ENCODE assay signal across 19 mouse cellular contexts in genomic region chr2:28005187-28005586, GRCm38 (mm10).
DNase-seq lines count a peak whose midpoint lies in the region; ATAC-seq and TF ChIP-seq lines count a peak whose summit lies in the region.
"Had no signal": no experiment of that assay in that cellular context is flagged by ENCODE, and none has a peak within 500 bp of the region (broad histone marks: within the 10 kb centered on the region; RNA-seq: fewer than 3 reads in every experiment).

No protein-coding gene starts in this region.

- H3K4me3 ChIP-seq in forebrain, embryonic 10.5 days: no peak overlapping the region
- H3K4me3 ChIP-seq in forebrain, embryonic 13.5 days: no peak overlapping the region
- H3K4me3 ChIP-seq in liver, embryonic 14.5 days (ENCODE audit: insufficient read depth in 1 of 2, low read depth in 2 of 2, low read length in 2 of 2): peak overlapping the region in 1 of 2 experiments; percentile 25; a peak in 1 of 4 replicates
- H3K4me3 ChIP-seq: embryonic facial prominence, embryonic 12.5 days; forebrain, embryonic 12.5 days; heart, adult 2 months; hindbrain, embryonic 13.5 days; left cerebral cortex, adult 2 months; megakaryocyte, embryonic 14.5 days had no signal

- DNase-seq in forebrain, embryonic 10.5 days (ENCODE audit: extremely low spot score, low spot score): no peak
- DNase-seq in spleen, postnatal 10 days (ENCODE audit: low spot score in 2 of 2): peak; percentile 42
- DNase-seq in spleen, postnatal 14 days (ENCODE audit: low spot score in 2 of 2): no peak
- DNase-seq in liver, embryonic 14.5 days (ENCODE audit: low read depth in 3 of 3, low spot score in 3 of 3): peak; percentile 70 to 80 (median 77)
- DNase-seq in adrenal gland, adult (ENCODE audit: inconsistent age in 2 of 2, low spot score in 1 of 2): no peak
- DNase-seq in adrenal gland, postnatal 14 days: no peak
- no peak for DNase-seq in kidney, postnatal 4 days
- DNase-seq: adrenal gland, adult 2 months; cerebellum, postnatal 14 days; heart, adult 2 months; kidney, adult 2 months; lung, adult 2 months; thymus, postnatal 25 days had no signal

- H3K27me3 ChIP-seq in forebrain, embryonic 10.5 days (ENCODE audit: poor library complexity, severe bottlenecking): no peaks in the 10 kb centered on the region
- H3K27me3 ChIP-seq in forebrain, embryonic 13.5 days: no peaks in the 10 kb centered on the region
- H3K27me3 ChIP-seq in liver, embryonic 14.5 days (ENCODE audit: control insufficient read depth, insufficient read depth, low read length): no peaks in the 10 kb centered on the region
- H3K27me3 ChIP-seq: embryonic facial prominence, embryonic 12.5 days; forebrain, embryonic 12.5 days; hindbrain, embryonic 13.5 days had no signal

- peak overlapping the region; percentile 32 for H3K27ac ChIP-seq in forebrain, embryonic 10.5 days
- H3K27ac ChIP-seq in forebrain, embryonic 13.5 days: no peak overlapping the region
- H3K27ac ChIP-seq in liver, embryonic 14.5 days: peak overlapping the region; percentile 88
- H3K27ac ChIP-seq: embryonic facial prominence, embryonic 12.5 days; forebrain, embryonic 12.5 days; heart, adult 2 months; hindbrain, embryonic 13.5 days; left cerebral cortex, adult 2 months had no signal

- no peaks in the 10 kb centered on the region for H3K9me3 ChIP-seq in forebrain, embryonic 10.5 days
- no peaks in the 10 kb centered on the region for H3K9me3 ChIP-seq in forebrain, embryonic 13.5 days (replicated peaks)
- no peaks in the 10 kb centered on the region for H3K9me3 ChIP-seq in liver, embryonic 14.5 days (ENCODE audit: control insufficient read depth, low read length)
- H3K9me3 ChIP-seq: embryonic facial prominence, embryonic 12.5 days; forebrain, embryonic 12.5 days; hindbrain, embryonic 13.5 days; megakaryocyte, embryonic 14.5 days had no signal

- TF ChIP-seq CTCF in liver, embryonic 14.5 days (IDR thresholded peaks at IDR 0.05; ENCODE audit: low read depth): 0 out of 2 replicates have a peak, but pooled peaks have one; percentile 17

- no peak for ATAC-seq in forebrain, embryonic 13.5 days
- peak; percentile 96 for ATAC-seq in liver, embryonic 14.5 days (ENCODE audit: insufficient read depth)

- WGBS in forebrain, embryonic 10.5 days: 86% methylated on average over 4 of the region's 4 CpGs
- WGBS in forebrain, embryonic 13.5 days: 78% methylated on average over 4 of the region's 4 CpGs
- 23% methylated on average over 4 of the region's 4 CpGs for WGBS in liver, embryonic 14.5 days (ENCODE audit: insufficient replicate concordance)

- TF ChIP-seq EP300 in liver, embryonic 14.5 days (IDR thresholded peaks at IDR 0.05; ENCODE audit: low read depth): peak; percentile 82

- H3K4me2 ChIP-seq in forebrain, embryonic 13.5 days: no peak overlapping the region
- H3K4me2 ChIP-seq in liver, embryonic 14.5 days (ENCODE audit: low read depth): peak overlapping the region; percentile 61
- H3K4me2 ChIP-seq: embryonic facial prominence, embryonic 12.5 days; forebrain, embryonic 12.5 days; hindbrain, embryonic 13.5 days had no signal

- H3K36me3 ChIP-seq in forebrain, embryonic 10.5 days (replicated peaks): 0 out of 2 replicates have a peak, but pooled peaks cover 11% of the 10 kb centered on the region
- no peaks in the 10 kb centered on the region for H3K36me3 ChIP-seq in forebrain, embryonic 13.5 days (ENCODE audit: poor library complexity, severe bottlenecking)
- H3K36me3 ChIP-seq in liver, embryonic 14.5 days (replicated peaks; ENCODE audit: control insufficient read depth, insufficient read depth, low read depth): no peaks in the 10 kb centered on the region; the same call in 1 of the 2 replicates
- H3K36me3 ChIP-seq: forebrain, embryonic 12.5 days; hindbrain, embryonic 13.5 days had no signal

- no peak overlapping the region for H3K9ac ChIP-seq in forebrain, embryonic 13.5 days
- peak overlapping the region; percentile 61 for H3K9ac ChIP-seq in liver, embryonic 14.5 days (replicated peaks)
- H3K9ac ChIP-seq: embryonic facial prominence, embryonic 12.5 days; forebrain, embryonic 12.5 days; hindbrain, embryonic 13.5 days had no signal

- peaks cover 4% of the 10 kb centered on the region; the same call in 1 of the 2 replicates for H3K4me1 ChIP-seq in forebrain, embryonic 10.5 days
- H3K4me1 ChIP-seq in forebrain, embryonic 13.5 days: peaks cover 19% of the 10 kb centered on the region
- peaks cover 29 to 43% of the 10 kb centered on the region in 2 experiments for H3K4me1 ChIP-seq in liver, embryonic 14.5 days (replicated peaks; ENCODE audit: control insufficient read depth in 2 of 2, insufficient read depth in 2 of 2, low read length in 1 of 2)
- H3K4me1 ChIP-seq: embryonic facial prominence, embryonic 12.5 days; megakaryocyte, embryonic 14.5 days had no signal

Comparison
In these comparisons a context has a peak if more than half of its experiments do, and no peak if none do; other contexts are left out.
1. DNase-seq: peak in spleen, postnatal 10 days (2 of 2) and liver, embryonic 14.5 days (3 of 3); none in forebrain, embryonic 10.5 days (single experiment), spleen, postnatal 14 days (0 of 2), adrenal gland, adult (0 of 2), adrenal gland, postnatal 14 days (single experiment) and kidney, postnatal 4 days (0 of 2).